Mouse (Mus musculus): ENCODE results near the gene Klrb1.

The Klrb1 gene

DNA sequence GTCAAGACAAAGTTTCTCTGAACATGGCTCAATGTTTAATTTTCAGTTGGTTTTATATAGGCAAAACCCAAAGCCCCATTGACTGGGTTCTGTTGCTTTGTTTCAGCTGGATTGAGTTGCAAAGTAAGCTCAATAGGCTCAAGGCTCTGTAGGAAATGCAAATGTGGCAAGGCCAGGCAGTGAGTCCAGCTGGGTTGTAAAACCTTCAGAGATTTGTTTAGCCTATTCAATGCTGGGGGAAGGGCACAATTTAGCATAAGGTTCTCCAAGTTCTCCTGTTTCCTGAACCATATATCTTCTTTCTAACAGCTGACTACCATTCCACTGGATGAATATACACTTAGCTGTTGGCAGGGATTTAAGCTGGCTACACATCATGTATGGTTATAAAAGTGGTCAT lies 12.0 kb upstream of the Klrb1 start:
- DNase-seq (ENCODE audit: low spot score) = no peak

DNA sequence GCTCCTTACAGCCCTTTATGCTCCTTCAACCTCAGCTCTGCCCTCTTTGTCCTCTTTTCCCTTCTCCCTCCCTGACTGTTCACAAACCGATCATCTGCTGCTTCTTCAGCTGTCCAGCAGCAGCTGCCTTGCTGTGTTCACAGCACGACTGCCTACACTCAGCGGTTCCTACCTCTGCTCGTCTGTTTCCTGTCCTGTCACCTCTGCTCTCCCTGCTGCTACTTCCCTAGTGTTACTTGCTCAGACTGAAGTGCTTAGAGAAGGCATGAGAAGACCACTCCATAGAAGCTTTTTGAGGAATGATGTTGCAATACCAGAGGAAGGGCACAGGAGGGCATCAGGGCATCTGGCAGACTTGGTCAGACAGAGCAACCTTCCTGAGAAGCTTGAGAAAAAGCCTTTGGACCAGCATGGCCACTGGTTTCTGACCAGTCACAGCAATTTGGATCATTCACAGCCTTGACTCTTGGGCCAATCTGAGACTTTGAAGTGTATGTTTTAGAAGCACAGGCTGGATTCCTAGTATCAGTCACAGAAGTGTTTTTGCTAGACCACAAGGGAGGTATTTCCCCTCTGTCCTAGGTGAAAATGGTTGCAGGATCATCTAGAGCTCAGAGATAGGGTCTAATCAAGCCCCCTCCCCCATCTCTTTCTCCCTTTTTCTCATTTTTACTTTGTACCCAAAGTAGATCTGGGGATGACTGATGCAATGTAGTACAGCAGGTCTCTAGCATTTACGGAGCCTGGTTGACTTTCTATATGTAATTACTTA lies 11.2 kb upstream of the Klrb1 start:
- DNase-seq (ENCODE audit: low spot score) = no peak

DNA sequence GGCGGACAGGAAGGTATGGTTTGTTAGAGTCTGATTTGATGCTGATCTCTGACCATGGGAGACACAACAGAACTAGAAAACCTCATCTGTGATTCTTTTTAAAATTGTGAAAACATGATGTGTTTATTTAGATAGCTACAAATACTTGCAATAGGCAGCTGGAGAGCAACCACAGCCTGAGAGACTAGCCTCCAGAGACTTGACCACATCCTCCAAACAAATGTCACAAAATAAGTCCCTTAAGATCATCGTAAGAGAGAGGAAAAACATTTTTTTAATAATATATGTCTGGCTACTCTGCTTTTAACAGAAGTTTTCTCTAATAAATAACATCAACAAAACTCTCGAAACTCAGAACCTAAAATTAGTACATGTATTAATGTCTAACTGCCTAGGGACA lies 9.2 kb upstream of the Klrb1 start:
- DNase-seq (ENCODE audit: low spot score) = no peak

DNA sequence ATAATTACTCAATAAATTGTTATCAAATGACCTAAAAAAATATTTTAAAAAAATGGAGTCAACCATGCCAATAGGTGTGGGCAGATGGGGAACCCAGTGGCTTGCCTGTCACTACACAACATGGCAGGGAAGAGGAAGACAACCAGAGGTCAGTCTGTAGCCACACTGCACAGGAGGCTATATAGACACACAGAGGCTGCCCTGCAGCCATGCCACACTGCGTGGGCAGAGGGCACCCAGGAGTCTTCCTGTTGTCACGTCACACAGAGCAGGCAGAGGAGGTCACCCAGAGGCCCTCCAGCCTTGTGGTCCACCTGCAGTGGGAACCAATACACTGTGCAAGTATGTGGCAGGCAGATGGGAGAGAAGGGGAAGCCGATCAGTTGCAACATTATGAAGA lies 21.2 kb downstream of the Klrb1 start:
- no peak for DNase-seq (ENCODE audit: low spot score)

DNA sequence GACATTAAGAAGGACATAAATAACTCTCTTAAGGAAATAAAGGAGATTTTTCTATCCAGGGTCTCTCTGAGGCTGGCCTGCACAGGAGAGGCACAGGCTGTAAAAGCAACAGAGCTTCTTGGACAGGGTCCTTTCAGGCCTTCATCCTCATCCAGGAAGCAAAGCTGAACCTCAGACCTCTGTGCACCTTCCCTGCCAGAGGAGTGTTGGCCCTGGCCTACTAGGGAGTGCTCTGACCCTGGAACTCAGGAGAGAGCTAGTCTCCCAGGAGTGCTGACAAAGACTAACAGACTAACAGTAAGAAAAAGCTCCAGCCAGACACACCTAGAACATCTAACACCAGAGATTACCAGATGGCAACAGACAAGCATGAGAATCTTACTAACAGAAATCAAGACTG lies 43.3 kb downstream of the Klrb1 start:
- no peak for DNase-seq (ENCODE audit: low spot score)

DNA sequence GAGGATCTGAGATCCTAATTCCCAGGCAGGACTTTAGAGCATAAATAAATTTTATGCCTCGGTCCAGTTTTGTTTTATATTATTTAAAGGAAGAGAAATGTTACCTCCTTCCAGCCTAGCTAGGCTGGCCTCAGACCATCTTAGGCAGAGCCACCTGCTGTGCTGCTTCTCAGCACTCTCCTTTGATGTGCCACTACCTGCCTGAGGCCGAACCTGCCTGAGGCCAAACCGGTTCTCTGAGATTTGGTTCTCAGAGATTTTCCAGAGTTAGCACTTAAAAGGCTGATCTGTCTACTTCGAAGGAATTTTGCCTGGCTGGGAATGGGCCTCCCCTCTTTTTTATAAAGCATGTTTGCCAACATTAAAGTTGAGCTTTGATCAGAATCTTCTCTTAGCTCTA lies 52.9 kb downstream of the Klrb1 start:
- DNase-seq (ENCODE audit: low spot score) = no peak

DNA sequence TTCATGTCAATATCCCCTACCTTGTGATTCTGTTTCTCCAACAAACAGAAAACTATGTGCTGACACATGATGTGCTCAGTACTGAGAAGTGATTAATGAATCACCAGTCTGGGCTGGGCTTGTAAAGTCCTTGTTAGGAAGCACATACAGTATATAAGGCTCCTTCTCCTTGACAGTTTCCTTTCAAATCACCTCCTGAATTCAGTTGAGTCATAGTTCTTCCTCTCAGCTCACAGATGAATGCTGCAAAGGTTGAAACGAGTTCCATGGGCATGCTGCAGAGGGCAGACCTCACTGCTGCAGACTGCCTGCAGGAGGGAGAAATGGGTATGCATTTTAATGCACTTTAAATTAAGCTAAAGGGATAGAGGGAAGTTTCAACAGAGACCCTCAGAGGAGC lies 60.7 kb downstream of the Klrb1 start, which contains the start of gene Clec2h:
Clec2h (plus strand) TSS at position 180 of the 400 bp plus-strand sequence.
- no peak for DNase-seq (ENCODE audit: low spot score)

DNA sequence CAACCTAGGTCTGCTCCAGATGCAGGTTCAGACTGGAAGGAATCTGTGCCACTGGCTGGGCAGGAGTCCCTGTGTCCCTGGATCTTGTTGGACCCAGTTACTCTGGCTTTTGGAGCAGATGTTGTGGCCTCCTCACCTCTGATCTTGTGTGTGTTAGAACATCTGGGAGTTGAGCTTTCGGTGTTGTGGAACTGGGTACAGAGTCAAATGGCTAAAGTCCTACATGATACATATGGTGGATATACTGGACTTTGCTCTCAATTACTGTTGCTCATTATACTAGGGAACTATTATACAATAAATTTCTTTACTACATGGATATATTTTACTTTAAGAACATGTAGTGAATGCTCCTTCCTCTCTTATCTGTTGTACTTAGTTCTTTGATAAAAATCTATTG lies 61.6 kb downstream of the Klrb1 start:
- no peak for DNase-seq (ENCODE audit: low spot score)
